Mouse (Mus musculus) midbrain, embryonic 12.5 days (tissue): ENCODE measurements at regions not wholly inside any gene's neighbourhood (a gene's known extent, or its start where the extent isn't known, plus 50 kb on each side); places are given as distances from the start of the nearest gene placed in this dataset.

Experiments
- ATAC-seq: fragments of 200-750 bp; cut with Nextera tagmentation; 2 replicates; pipeline ENCODE4 v1.8.0; 2017; ENCODE audit warnings: low read depth, moderate TSS enrichment, moderate library complexity; ENCODE audit not compliant: low FRiP score
- H3K27ac ChIP-seq: fragments of 300-500 bp; sonication (generic); replicated peaks from 2 replicates; pipeline ENCODE4 v1.5.1; 2016; ENCODE audit warnings: mild to moderate bottlenecking
- H3K27me3 ChIP-seq: fragments of 300-500 bp; sonication (generic); 2 replicates; pipeline ENCODE4 v1.6.1; 2016; ENCODE audit warnings: mild to moderate bottlenecking
- H3K36me3 ChIP-seq: fragments of 300-500 bp; sonication (generic); 2 replicates; pipeline ENCODE4 v1.6.1; 2016
- H3K4me1 ChIP-seq: fragments of 300-500 bp; sonication (generic); 2 replicates; pipeline ENCODE4 v1.6.1; 2016
- H3K4me2 ChIP-seq: fragments of 300-500 bp; sonication (generic); replicated peaks from 2 replicates; pipeline ENCODE4 v1.6.1; 2016; ENCODE audit warnings: mild to moderate bottlenecking, moderate library complexity
- H3K4me3 ChIP-seq: fragments of 300-500 bp; sonication (generic); 2 replicates; pipeline ENCODE4 v1.5.1; 2016; ENCODE audit warnings: mild to moderate bottlenecking
- H3K9ac ChIP-seq: fragments of 300-500 bp; sonication (generic); replicated peaks from 2 replicates; pipeline ENCODE4 v1.6.1; 2016; ENCODE audit warnings: mild to moderate bottlenecking, moderate library complexity
- H3K9me3 ChIP-seq: fragments of 300-500 bp; sonication (generic); 2 replicates; pipeline ENCODE4 v1.6.1; 2016; ENCODE audit warnings: mild to moderate bottlenecking
- WGBS: fragments of 180-500 bp; shearing (Covaris S2); methylation state at CpG from one replicate; pipeline ENCODE4 v1.1.7; 2016; 5-methylcytosine and 5-hydroxymethylcytosine counted together

DNA sequence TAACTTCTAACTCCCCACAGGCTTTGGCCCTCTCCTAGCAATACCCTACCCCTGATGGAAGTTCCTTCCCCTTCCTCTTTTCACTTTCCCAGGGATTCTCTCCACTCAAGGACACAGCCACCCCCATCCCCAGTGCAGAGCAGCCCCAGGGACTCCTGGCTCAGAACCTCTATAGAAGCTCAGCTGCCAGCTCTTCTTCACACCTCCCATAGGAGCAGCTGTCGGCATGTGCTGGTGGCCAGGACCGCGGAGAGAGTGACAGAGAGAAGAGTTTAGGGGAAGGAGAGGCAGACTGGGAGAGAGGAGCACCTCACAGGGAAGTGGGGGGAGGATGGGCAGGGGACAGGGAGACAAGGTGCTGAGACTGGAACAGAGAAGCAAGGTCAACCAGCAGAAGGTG lies 199.8 kb upstream of the Csf3r start:
- no peak overlapping the region for H3K4me2 ChIP-seq
- no peak for ATAC-seq

DNA sequence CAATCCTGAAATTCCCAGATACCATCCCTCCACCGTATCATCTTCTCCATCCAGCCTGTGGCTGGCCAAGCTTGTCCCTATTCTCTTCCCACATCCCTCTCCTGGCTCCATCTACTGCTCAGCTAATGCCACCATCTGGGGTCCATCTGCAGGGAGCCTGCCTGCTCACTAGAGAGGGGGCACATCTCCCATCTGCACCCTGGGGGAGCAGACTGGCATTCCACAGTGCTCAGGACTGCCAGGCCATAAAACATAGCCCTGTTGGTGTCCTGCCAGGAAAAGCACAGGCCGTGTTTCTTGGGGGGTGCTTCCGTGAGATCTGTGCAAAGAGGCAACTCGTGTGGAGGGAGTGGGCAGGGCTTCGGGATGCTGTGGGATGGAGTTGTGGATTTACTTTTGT lies 197.9 kb upstream of the Csf3r start:
- Histone ChIP-seq H3K4me2 (no peak overlapping the region), H3K9me3 (no peaks in the 10 kb centered on the region), H3K9ac (no peak overlapping the region), H3K27ac (no peak overlapping the region), H3K36me3 (no peaks in the 10 kb centered on the region), H3K4me1 (no peaks in the 10 kb centered on the region), H3K4me3 (no peak overlapping the region), H3K27me3 (peaks cover 7% of the 10 kb centered on the region; the same call in 1 of the 2 replicates)
- 83% methylated on average over 5 of the region's 5 CpGs for WGBS
- ATAC-seq = no peak

More for the DNA sequence above, 199.8 kb upstream of the Csf3r start:
- Histone ChIP-seq H3K4me3 (no peak overlapping the region), H3K36me3 (no peaks in the 10 kb centered on the region), H3K27me3 (0 out of 2 replicates have a peak, but pooled peaks cover 7% of the 10 kb centered on the region), H3K27ac (no peak overlapping the region), H3K4me1 (no peaks in the 10 kb centered on the region), H3K9me3 (no peaks in the 10 kb centered on the region), H3K9ac (no peak overlapping the region)
- 70% methylated on average over 3 of the region's 3 CpGs for WGBS

DNA sequence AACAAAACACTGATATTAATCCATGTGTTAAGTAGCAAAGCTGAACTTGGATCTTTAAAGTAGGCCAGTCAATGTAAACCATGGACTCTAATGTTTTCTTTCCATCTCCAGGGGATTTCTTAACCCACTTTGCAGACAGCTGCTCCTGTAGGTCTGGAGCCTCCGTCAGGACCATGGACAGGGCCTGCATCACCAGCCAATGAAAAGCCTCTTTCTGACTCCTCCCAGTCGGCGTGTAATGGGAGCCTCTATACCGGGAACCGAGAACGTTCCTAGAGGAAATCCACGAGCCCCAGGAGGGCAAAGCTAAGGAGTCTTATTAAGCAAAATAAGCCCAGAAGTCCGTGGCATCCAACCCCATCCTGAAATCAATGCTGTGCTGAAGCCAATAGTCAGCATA lies 189.1 kb upstream of the Csf3r start:
- H3K9me3 ChIP-seq = no peaks in the 10 kb centered on the region
- H3K4me2 ChIP-seq = peak overlapping the region; percentile 14; the same call in 1 of the 2 replicates
- no peak overlapping the region for H3K9ac ChIP-seq
- no peaks in the 10 kb centered on the region for H3K4me1 ChIP-seq
- no peaks in the 10 kb centered on the region for H3K36me3 ChIP-seq
- ATAC-seq = no peak
- H3K4me3 ChIP-seq = no peak overlapping the region
- H3K27ac ChIP-seq = no peak overlapping the region
- WGBS = 1% methylated on average over 8 of the region's 8 CpGs
- H3K27me3 ChIP-seq = peaks cover 8% of the 10 kb centered on the region

DNA sequence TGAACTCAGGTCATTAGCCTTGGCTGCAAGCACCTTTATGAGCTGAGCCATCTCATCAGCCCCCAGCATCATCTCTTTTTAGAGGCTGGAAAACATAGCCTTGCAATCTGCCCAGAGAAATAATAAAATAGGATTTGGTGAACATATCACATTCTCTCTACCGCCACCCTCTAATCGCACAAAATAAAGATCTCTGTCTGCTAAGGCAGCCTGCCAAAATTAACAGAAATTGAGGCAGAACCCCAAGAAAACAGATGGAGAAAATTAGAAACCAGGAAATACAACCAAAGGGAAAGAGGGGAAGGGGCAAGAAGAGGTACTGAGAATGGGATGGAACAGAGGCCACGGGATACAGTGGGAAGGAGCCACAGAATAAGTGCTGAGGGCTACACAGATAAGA lies 176.8 kb upstream of the Csf3r start:
- Histone ChIP-seq H3K9ac (no peak overlapping the region), H3K4me3 (no peak overlapping the region), H3K4me2 (no peak overlapping the region), H3K36me3 (no peaks in the 10 kb centered on the region), H3K9me3 (no peaks in the 10 kb centered on the region), H3K4me1 (0 out of 2 replicates have a peak, but pooled peaks cover 7% of the 10 kb centered on the region), H3K27ac (no peak overlapping the region), H3K27me3 (peaks cover 4% of the 10 kb centered on the region)
- whole genome bisulfite sequencing = 94% methylated on average over 3 of the region's 3 CpGs
- no peak for ATAC-seq

DNA sequence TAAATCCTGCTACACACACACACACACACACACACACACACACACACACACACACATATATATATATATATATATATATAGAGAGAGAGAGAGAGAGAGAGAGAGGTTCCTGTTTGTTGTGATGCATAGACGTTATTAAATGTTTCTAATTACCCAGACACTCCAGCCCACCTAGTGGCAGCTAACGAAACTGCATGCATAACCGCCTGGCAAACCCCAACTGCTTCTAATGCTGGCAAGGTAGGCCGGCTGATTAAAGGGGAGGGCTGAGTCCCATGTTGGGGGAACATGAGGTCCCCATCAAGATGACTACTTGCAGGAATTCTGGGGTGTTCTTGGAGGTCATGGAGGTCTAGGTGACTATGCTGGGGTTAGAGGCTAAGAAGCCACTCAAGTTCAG lies 174.1 kb upstream of the Csf3r start:
- no peak overlapping the region for H3K27ac ChIP-seq
- no peaks in the 10 kb centered on the region for H3K36me3 ChIP-seq
- no peak overlapping the region for H3K4me3 ChIP-seq
- 9% methylated on average over 4 of the region's 4 CpGs for WGBS
- no peak for ATAC-seq
- H3K9me3 ChIP-seq = no peaks in the 10 kb centered on the region
- H3K4me2 ChIP-seq = no peak overlapping the region
- H3K27me3 ChIP-seq = peaks cover 4% of the 10 kb centered on the region
- no peak overlapping the region for H3K9ac ChIP-seq
- 0 out of 2 replicates have a peak, but pooled peaks cover 5% of the 10 kb centered on the region for H3K4me1 ChIP-seq

DNA sequence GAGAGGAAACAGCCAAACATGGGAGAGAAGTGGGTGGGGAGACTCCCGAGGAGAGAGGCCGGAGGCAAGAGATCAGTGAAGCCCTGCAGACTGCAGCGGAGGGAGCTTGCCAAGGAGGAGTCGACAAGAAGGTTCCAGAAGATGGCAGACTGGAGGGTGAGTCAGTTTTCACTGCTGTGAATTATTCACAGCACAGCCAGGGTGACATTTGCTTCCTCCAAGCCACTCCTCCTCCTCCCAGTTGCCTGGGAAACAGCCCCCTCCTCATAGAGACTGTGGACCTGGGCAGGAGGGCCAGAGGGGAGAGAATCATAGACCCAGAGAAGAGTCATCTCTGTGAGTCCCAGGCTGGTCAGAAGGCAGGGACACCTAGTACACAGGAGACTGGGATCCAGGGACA lies 171.8 kb upstream of the Csf3r start:
- no peak for ATAC-seq
- H3K9ac ChIP-seq = no peak overlapping the region
- H3K4me2 ChIP-seq = no peak overlapping the region
- WGBS = 74% methylated on average over 4 of the region's 4 CpGs
- H3K36me3 ChIP-seq = no peaks in the 10 kb centered on the region
- peaks cover 18% of the 10 kb centered on the region for H3K4me1 ChIP-seq
- H3K4me3 ChIP-seq = no peak overlapping the region
- H3K27me3 ChIP-seq = peaks cover 4% of the 10 kb centered on the region
- H3K27ac ChIP-seq = no peak overlapping the region
- H3K9me3 ChIP-seq = no peaks in the 10 kb centered on the region

DNA sequence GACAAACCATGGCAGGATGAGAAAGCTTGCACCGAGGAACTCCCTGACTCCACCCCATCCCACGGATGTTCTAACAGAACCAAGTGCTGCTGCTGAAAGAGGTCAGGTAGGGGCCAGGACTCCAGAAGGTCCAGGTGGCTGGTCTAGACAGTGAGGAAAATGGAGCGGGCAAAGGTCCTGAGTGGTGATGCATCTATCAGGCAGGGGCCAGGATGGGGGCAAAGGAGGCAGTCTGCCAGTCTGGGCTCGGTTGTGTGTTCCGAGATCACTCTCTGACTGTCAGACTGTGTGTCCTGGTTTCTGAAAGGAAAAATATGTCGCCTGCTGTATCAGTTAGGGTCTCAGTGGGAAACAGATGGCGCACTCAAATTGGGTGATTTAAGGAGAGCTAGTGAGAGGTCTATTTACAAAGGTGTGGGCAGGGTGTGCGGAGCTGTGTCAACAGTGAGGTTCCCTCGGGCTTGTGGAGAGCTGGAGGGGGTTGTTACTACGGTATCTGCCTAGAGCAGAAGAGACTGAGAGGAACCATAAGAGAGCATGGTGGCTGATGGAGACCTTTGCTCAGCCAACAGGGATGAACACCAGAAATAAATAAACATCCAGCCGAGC lies 168.3 kb upstream of the Csf3r start:
- H3K27me3 ChIP-seq = no peaks in the 10 kb centered on the region
- H3K4me1 ChIP-seq = peaks cover 33% of the 10 kb centered on the region
- no peak overlapping the region for H3K4me2 ChIP-seq
- no peak for ATAC-seq
- H3K9ac ChIP-seq = no peak overlapping the region
- no peak overlapping the region for H3K27ac ChIP-seq
- no peaks in the 10 kb centered on the region for H3K9me3 ChIP-seq
- no peaks in the 10 kb centered on the region for H3K36me3 ChIP-seq
- 57% methylated on average over 11 of the region's 11 CpGs for WGBS
- no peak overlapping the region for H3K4me3 ChIP-seq

DNA sequence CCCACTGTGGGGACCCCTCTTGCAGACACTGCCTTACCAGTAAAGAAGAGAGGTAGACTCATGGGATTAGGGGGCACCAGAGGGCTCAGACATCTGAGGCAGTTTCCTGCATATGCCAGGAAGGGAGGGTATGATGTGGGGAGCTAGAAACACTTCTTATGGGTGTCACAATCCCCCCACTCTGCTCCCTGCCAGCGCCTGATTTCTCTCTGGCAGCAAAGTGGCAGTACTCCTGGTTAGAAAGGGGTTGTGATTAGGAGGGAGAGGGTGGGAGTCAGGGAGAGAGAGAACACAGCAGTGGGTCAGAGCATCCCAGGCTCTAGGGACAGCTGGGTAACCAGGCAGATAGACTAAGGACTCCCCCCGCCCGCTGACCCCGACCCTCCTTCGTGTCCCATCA lies 167.6 kb upstream of the Csf3r start:
- H3K9me3 ChIP-seq = no peaks in the 10 kb centered on the region
- peaks cover 33% of the 10 kb centered on the region for H3K4me1 ChIP-seq
- WGBS = 71% methylated on average over 5 of the region's 5 CpGs
- no peak overlapping the region for H3K9ac ChIP-seq
- no peak overlapping the region for H3K4me2 ChIP-seq
- no peak for ATAC-seq
- no peaks in the 10 kb centered on the region for H3K36me3 ChIP-seq
- H3K4me3 ChIP-seq = no peak overlapping the region
- peak overlapping the region; percentile 30; the same call in 1 of the 2 replicates for H3K27ac ChIP-seq
- H3K27me3 ChIP-seq = no peaks in the 10 kb centered on the region

DNA sequence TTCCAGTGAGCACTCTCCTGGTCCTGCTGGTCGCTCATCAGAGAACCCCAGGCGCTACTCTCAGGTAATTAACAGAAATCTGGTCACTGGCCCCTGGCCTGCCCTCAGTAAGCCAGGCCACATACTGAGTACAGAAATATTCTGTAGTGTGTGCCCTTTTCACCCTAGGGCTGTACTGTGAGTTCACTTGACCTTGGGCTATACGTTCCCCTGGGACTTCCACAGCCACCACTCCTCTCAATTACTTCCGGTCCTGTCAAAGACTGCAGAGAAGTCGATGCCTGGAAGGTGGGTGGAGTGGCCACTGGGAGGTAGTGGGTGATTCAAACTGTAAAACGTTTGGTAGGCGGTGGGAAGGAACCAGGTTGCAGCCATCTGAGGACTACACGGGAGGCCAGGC lies 159.3 kb upstream of the Csf3r start:
- no peak for ATAC-seq
- WGBS = 66% methylated on average over 8 of the region's 8 CpGs
- no peak overlapping the region for H3K4me3 ChIP-seq
- no peak overlapping the region for H3K27ac ChIP-seq
- peaks cover 3% of the 10 kb centered on the region; the same call in 1 of the 2 replicates for H3K4me1 ChIP-seq
- H3K9me3 ChIP-seq = no peaks in the 10 kb centered on the region
- no peak overlapping the region for H3K4me2 ChIP-seq
- H3K9ac ChIP-seq = no peak overlapping the region
- H3K36me3 ChIP-seq = no peaks in the 10 kb centered on the region
- no peaks in the 10 kb centered on the region for H3K27me3 ChIP-seq

DNA sequence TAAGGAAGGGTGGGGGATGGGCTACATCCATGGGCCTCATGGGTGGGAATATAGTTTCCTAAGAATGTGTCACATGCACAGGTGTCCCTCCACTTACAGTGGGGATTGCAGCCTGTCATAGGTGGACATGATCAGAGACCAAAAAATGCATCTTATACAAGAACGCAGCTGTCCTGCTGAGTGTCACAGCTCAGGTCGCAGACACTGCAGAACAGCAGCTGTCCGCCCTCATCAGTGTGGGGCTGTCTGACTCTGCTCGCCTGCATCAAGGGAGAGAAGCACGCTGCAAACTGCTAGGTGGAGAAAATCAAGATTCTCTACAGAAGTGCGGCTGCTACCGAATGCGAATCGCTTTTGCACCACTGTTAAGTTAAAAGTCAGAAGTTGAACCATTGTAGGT lies 158.6 kb upstream of the Csf3r start:
- Histone ChIP-seq H3K9me3 (no peaks in the 10 kb centered on the region), H3K4me2 (no peak overlapping the region), H3K9ac (no peak overlapping the region), H3K4me1 (peaks cover 3% of the 10 kb centered on the region; the same call in 1 of the 2 replicates), H3K4me3 (no peak overlapping the region), H3K36me3 (no peaks in the 10 kb centered on the region), H3K27me3 (no peaks in the 10 kb centered on the region), H3K27ac (no peak overlapping the region)
- WGBS = 77% methylated on average over 9 of the region's 9 CpGs
- no peak for ATAC-seq

DNA sequence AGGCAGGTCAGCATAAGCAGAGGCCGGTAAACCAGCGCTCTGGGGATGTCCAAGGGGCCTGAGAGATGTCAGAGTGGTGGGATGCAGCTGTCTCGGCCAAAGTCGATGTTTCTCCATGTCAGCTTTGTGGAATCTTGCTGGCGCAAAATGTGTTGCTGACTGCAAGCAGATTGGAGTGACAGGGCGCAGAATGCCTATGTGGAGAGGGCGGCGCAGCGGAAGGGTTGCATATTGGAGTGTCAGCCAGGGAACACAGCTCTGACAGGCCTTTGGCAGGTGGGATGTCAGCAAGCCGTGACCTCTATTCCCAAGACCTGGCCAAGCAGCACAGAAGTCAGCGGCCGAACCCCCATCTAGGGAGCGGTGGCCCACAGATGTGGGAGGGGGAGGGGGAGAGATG lies 153.1 kb upstream of the Csf3r start:
- no peak overlapping the region for H3K27ac ChIP-seq
- H3K9me3 ChIP-seq = no peaks in the 10 kb centered on the region
- no peak overlapping the region for H3K4me2 ChIP-seq
- ATAC-seq = no peak
- H3K36me3 ChIP-seq = no peaks in the 10 kb centered on the region
- no peaks in the 10 kb centered on the region for H3K4me1 ChIP-seq
- H3K27me3 ChIP-seq = no peaks in the 10 kb centered on the region
- WGBS = 80% methylated on average over 13 of the region's 13 CpGs
- H3K4me3 ChIP-seq = no peak overlapping the region
- no peak overlapping the region for H3K9ac ChIP-seq

DNA sequence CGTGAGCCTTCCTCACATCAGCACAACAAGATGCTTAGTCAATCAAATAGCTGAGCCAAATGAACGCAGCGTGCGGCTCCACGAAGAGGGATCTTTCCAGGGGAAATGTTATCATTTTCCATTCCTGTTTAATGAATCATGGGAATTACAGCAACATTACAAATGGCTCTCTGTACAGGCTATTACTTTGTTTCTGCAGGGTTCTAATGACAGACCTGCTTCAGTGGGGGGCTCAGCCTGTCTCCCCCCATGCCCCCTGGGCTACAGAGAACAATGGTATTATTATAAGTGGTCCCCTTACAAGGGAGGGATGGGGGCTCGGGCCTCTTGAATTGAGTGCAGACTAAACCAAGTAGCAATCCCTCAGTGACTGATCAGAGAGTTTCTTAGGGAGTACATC lies 144.3 kb upstream of the Csf3r start:
- ATAC-seq = no peak
- H3K27ac ChIP-seq = no peak overlapping the region
- WGBS = 64% methylated on average over 6 of the region's 6 CpGs

DNA sequence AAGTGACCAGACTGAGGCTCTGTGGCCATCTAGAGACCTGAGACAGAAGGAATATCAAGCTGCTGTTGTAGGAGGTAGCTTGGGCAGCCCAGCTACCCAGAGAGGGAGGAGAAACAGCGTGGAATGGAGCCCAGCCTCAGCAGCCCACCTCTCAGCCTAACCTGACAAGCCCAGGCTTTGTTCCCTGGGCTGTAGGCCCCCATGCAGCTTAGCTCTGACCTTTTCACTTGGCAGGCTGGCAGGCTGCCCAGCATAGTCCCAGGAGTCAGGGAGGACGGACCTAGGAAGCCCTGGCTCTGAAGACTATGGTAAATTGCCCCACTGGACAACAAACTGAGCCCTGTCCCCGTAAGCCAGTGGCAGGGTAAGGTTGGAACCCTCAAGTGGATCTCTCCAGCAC lies 141.8 kb upstream of the Csf3r start:
- no peak for ATAC-seq
- Histone ChIP-seq H3K4me1 (peaks cover 13% of the 10 kb centered on the region), H3K9ac (no peak overlapping the region), H3K4me2 (no peak overlapping the region), H3K4me3 (no peak overlapping the region), H3K9me3 (no peaks in the 10 kb centered on the region), H3K36me3 (no peaks in the 10 kb centered on the region), H3K27ac (no peak overlapping the region), H3K27me3 (no peaks in the 10 kb centered on the region)
- 51% methylated on average over 3 of the region's 3 CpGs for WGBS

More for the DNA sequence above, 144.3 kb upstream of the Csf3r start:
- H3K36me3 ChIP-seq = no peaks in the 10 kb centered on the region
- H3K27me3 ChIP-seq = no peaks in the 10 kb centered on the region
- no peak overlapping the region for H3K4me3 ChIP-seq
- no peaks in the 10 kb centered on the region for H3K9me3 ChIP-seq
- no peak overlapping the region for H3K4me2 ChIP-seq
- no peak overlapping the region for H3K9ac ChIP-seq
- H3K4me1 ChIP-seq = peaks cover 13% of the 10 kb centered on the region
